12 mouse cellular contexts compared by ENCODE assay signal in genomic region chr17:75067314-75067713, GRCm38 (mm10).
DNase-seq lines count a peak whose midpoint lies in the region; ATAC-seq lines count a peak whose summit lies in the region.
"Had no signal": no experiment of that assay in that cellular context is flagged by ENCODE, and none has a peak within 500 bp of the region (broad histone marks: within the 10 kb centered on the region; RNA-seq: fewer than 3 reads in every experiment).

No protein-coding gene starts in this region.

- 3% methylated on average over 8 of the region's 8 CpGs for WGBS in hindbrain, embryonic 13.5 days
- WGBS in hindbrain, embryonic 14.5 days = 7% methylated on average over 8 of the region's 8 CpGs
- 7% methylated on average over 8 of the region's 8 CpGs for WGBS in neural tube, embryonic 11.5 days

- H3K4me2 ChIP-seq in hindbrain, embryonic 13.5 days = 0 out of 2 replicates have a peak overlapping the region, but pooled peaks have one; percentile 15
- H3K4me2 ChIP-seq in hindbrain, embryonic 14.5 days (replicated peaks) = no peak overlapping the region; the same call in 1 of the 2 replicates
- H3K4me2 ChIP-seq in neural tube, embryonic 11.5 days (ENCODE audit: low read depth) = no peak overlapping the region

- no peaks in the 10 kb centered on the region for H3K36me3 ChIP-seq in hindbrain, embryonic 13.5 days
- no peaks in the 10 kb centered on the region for H3K36me3 ChIP-seq in hindbrain, embryonic 14.5 days (replicated peaks; ENCODE audit: control insufficient read depth, insufficient read depth)
- H3K36me3 ChIP-seq in neural tube, embryonic 11.5 days (ENCODE audit: control insufficient read depth, insufficient read depth, low read length) = no peaks in the 10 kb centered on the region

- peaks cover 52% of the 10 kb centered on the region for H3K27me3 ChIP-seq in hindbrain, embryonic 13.5 days
- peaks cover 7% of the 10 kb centered on the region for H3K27me3 ChIP-seq in hindbrain, embryonic 14.5 days (ENCODE audit: control insufficient read depth, insufficient read depth, low read length)
- no peaks in the 10 kb centered on the region for H3K27me3 ChIP-seq in neural tube, embryonic 11.5 days (ENCODE audit: control insufficient read depth, insufficient read depth, low read length)

- H3K9ac ChIP-seq in hindbrain, embryonic 13.5 days = no peak overlapping the region
- H3K9ac ChIP-seq in hindbrain, embryonic 14.5 days = no peak overlapping the region
- no peak overlapping the region for H3K9ac ChIP-seq in neural tube, embryonic 11.5 days (ENCODE audit: low read length)

- H3K4me3 ChIP-seq in hindbrain, embryonic 13.5 days = no peak overlapping the region
- H3K4me3 ChIP-seq in hindbrain, embryonic 14.5 days (replicated peaks; ENCODE audit: low read length) = no peak overlapping the region
- no peak overlapping the region for H3K4me3 ChIP-seq in neural tube, embryonic 11.5 days (ENCODE audit: low read depth, low read length)
- H3K4me3 ChIP-seq: left cerebral cortex, adult 2 months had no signal

- no peak for ATAC-seq in hindbrain, embryonic 13.5 days (ENCODE audit: low FRiP score)
- ATAC-seq in hindbrain, embryonic 14.5 days (ENCODE audit: low FRiP score) = no peak
- 0 out of 2 replicates have a peak, but pooled peaks have one; percentile 48 for ATAC-seq in neural tube, embryonic 11.5 days (ENCODE audit: insufficient read depth, low FRiP score, low TSS enrichment)
- ATAC-seq: inflammation-experienced regulatory T-cells, adult 6 months had no signal

- no peak for DNase-seq in hindbrain, embryonic 14.5 days (ENCODE audit: low spot score)
- peak; percentile 86 for DNase-seq in embryo, embryonic 10 days (ENCODE audit: low spot score)
- DNase-seq in forelimb bud, embryonic 11.5 days (ENCODE audit: low read depth, low spot score) = peak; percentile 31
- DNase-seq in neural tube, embryonic 11.5 days (ENCODE audit: low spot score) = peak; percentile 24
- no peak for DNase-seq in adrenal gland, adult 18-20 months (ENCODE audit: low spot score in 2 of 2)
- DNase-seq in adrenal gland, postnatal 4 days (ENCODE audit: low spot score in 2 of 2) = no peak
- DNase-seq: cerebellum, adult 9-10 months; lung, postnatal 4 days; thymus, postnatal 25 days had no signal

- H3K27ac ChIP-seq in hindbrain, embryonic 13.5 days = no peak overlapping the region
- H3K27ac ChIP-seq in hindbrain, embryonic 14.5 days = no peak overlapping the region
- no peak overlapping the region for H3K27ac ChIP-seq in neural tube, embryonic 11.5 days (ENCODE audit: low read depth, low read length)
- H3K27ac ChIP-seq: left cerebral cortex, adult 2 months had no signal

- H3K9me3 ChIP-seq in hindbrain, embryonic 13.5 days = no peaks in the 10 kb centered on the region
- no peaks in the 10 kb centered on the region for H3K9me3 ChIP-seq in hindbrain, embryonic 14.5 days (ENCODE audit: control insufficient read depth, low read length)
- no peaks in the 10 kb centered on the region for H3K9me3 ChIP-seq in neural tube, embryonic 11.5 days (ENCODE audit: control insufficient read depth, low read length)

- peaks cover 10% of the 10 kb centered on the region for H3K4me1 ChIP-seq in hindbrain, embryonic 13.5 days (replicated peaks)
- no peaks in the 10 kb centered on the region for H3K4me1 ChIP-seq in hindbrain, embryonic 14.5 days (replicated peaks; ENCODE audit: control insufficient read depth, insufficient read depth, low read length)
- H3K4me1 ChIP-seq in neural tube, embryonic 11.5 days (ENCODE audit: control insufficient read depth, insufficient read depth, low read length) = peaks cover 4% of the 10 kb centered on the region; the same call in 1 of the 2 replicates

Comparison
In these comparisons a context has a peak if more than half of its experiments do, and no peak if none do; other contexts are left out.
1. DNase-seq: peak in embryo, embryonic 10 days (single experiment), forelimb bud, embryonic 11.5 days (single experiment) and neural tube, embryonic 11.5 days (single experiment); none in hindbrain, embryonic 14.5 days (single experiment), adrenal gland, adult 18-20 months (0 of 2) and adrenal gland, postnatal 4 days (0 of 2).